Mouse (Mus musculus) forebrain, embryonic 12.5 days (tissue): ENCODE results near the gene Poc5. TPM values are rescaled to one million over a fixed set of nuclear protein-coding genes. Genes with fewer than 3 reads are reported as not detected.

ENCODE experiments used
- ATAC-seq: fragments of 200-750 bp; cut with Nextera tagmentation; 2 replicates; pipeline ENCODE4 v1.8.0; 2017; ENCODE audit warnings: moderate TSS enrichment; ENCODE audit not compliant: low FRiP score
- H3K27ac ChIP-seq: fragments of 300-500 bp; sonication (generic); 2 replicates; pipeline ENCODE4 v1.5.1; 2016; ENCODE audit warnings: mild to moderate bottlenecking
- H3K27me3 ChIP-seq: fragments of 300-500 bp; sonication (generic); 2 replicates; pipeline ENCODE4 v1.6.1; 2016; ENCODE audit warnings: mild to moderate bottlenecking
- H3K36me3 ChIP-seq: fragments of 300-500 bp; sonication (generic); replicated peaks from 2 replicates; pipeline ENCODE4 v1.6.1; 2016; ENCODE audit warnings: mild to moderate bottlenecking
- H3K4me1 ChIP-seq: fragments of 300-500 bp; sonication (generic); 2 replicates; pipeline ENCODE4 v1.6.1; 2016
- H3K4me2 ChIP-seq: fragments of 300-500 bp; sonication (generic); 2 replicates; pipeline ENCODE4 v1.6.1; 2016; ENCODE audit warnings: mild to moderate bottlenecking, moderate library complexity
- H3K4me3 ChIP-seq: fragments of 300-500 bp; sonication (generic); replicated peaks from 2 replicates; pipeline ENCODE4 v1.5.1; 2016; ENCODE audit warnings: mild to moderate bottlenecking
- H3K9ac ChIP-seq: fragments of 300-500 bp; sonication (generic); 2 replicates; pipeline ENCODE4 v1.6.1; 2016; ENCODE audit warnings: mild to moderate bottlenecking
- H3K9me3 ChIP-seq: fragments of 300-500 bp; sonication (generic); 2 replicates; pipeline ENCODE4 v1.6.1; 2016
- WGBS: fragments of 180-500 bp; shearing (Covaris S2); methylation state at CpG from one replicate; pipeline ENCODE4 v1.1.7; 2016; 5-methylcytosine and 5-hydroxymethylcytosine counted together
- polyA plus RNA-seq: library from polyadenylated mRNA; unstranded; fragments of >200 nt; fragmentation: Nextera tagmentation; extraction: Ambion mirVana; gene quantifications from 2 replicates; pipeline ENCODE4 v1.2.1, GENCODE M21; 2016

Gene Poc5
- 30.6 and 32.9 TPM in 2 replicates for polyA plus RNA-seq

GRCm38 (mm10) chr13:96388042-96388888 is at the start of gene Poc5:
Gene Poc5 (plus strand): TSS chr13:96388294.
- peak; percentile 99 for ATAC-seq
- H3K36me3 ChIP-seq: peaks cover 30% of the 10 kb centered on the region
- H3K4me3 ChIP-seq: peak within 1 kb of the TSS; percentile 76
- peak within 1 kb of the TSS; percentile 79 for H3K27ac ChIP-seq
- peak within 1 kb of the TSS; percentile 73 for H3K9ac ChIP-seq
- H3K4me1 ChIP-seq: peaks cover 11% of the 10 kb centered on the region
- H3K4me2 ChIP-seq: peak within 1 kb of the TSS; percentile 79
- no peaks in the 10 kb centered on the region for H3K9me3 ChIP-seq
- WGBS: under 1% methylated on average over 44 of the region's 44 CpGs
- H3K27me3 ChIP-seq: 0 out of 2 replicates have a peak, but pooled peaks cover 3% of the 10 kb centered on the region

GRCm38 (mm10) chr13:96341461-96341860 is 46.6 kb upstream of the Poc5 start:
- Histone ChIP-seq H3K4me3 (no peak overlapping the region), H3K4me1 (no peaks in the 10 kb centered on the region), H3K27me3 (no peaks in the 10 kb centered on the region), H3K9me3 (no peaks in the 10 kb centered on the region), H3K4me2 (no peak overlapping the region), H3K9ac (no peak overlapping the region), H3K36me3 (no peaks in the 10 kb centered on the region), H3K27ac (no peak overlapping the region)
- no peak for ATAC-seq
- WGBS: 76% methylated on average over 3 of the region's 3 CpGs

GRCm38 (mm10) chr13:96344778-96345177 is 43.3 kb upstream of the Poc5 start:
- H3K4me3 ChIP-seq: no peak overlapping the region
- no peak overlapping the region for H3K9ac ChIP-seq
- H3K27me3 ChIP-seq: no peaks in the 10 kb centered on the region
- 89% methylated on average over 6 of the region's 6 CpGs for WGBS
- no peak for ATAC-seq
- no peaks in the 10 kb centered on the region for H3K4me1 ChIP-seq
- no peak overlapping the region for H3K4me2 ChIP-seq
- no peak overlapping the region for H3K27ac ChIP-seq
- no peaks in the 10 kb centered on the region for H3K9me3 ChIP-seq
- H3K36me3 ChIP-seq: no peaks in the 10 kb centered on the region

GRCm38 (mm10) chr13:96346581-96346980 is 41.5 kb upstream of the Poc5 start:
- Histone ChIP-seq H3K27me3 (no peaks in the 10 kb centered on the region), H3K9me3 (no peaks in the 10 kb centered on the region), H3K4me3 (no peak overlapping the region), H3K27ac (no peak overlapping the region), H3K36me3 (no peaks in the 10 kb centered on the region), H3K4me2 (no peak overlapping the region), H3K4me1 (no peaks in the 10 kb centered on the region), H3K9ac (no peak overlapping the region)
- ATAC-seq: no peak
- WGBS: 44% methylated on average over 3 of the region's 3 CpGs

GRCm38 (mm10) chr13:96350207-96350606 is 37.9 kb upstream of the Poc5 start:
- no peak overlapping the region for H3K4me3 ChIP-seq
- H3K27ac ChIP-seq: no peak overlapping the region
- no peaks in the 10 kb centered on the region for H3K9me3 ChIP-seq
- no peak for ATAC-seq
- H3K4me1 ChIP-seq: no peaks in the 10 kb centered on the region
- WGBS: 83% methylated on average over 6 of the region's 6 CpGs
- no peaks in the 10 kb centered on the region for H3K36me3 ChIP-seq
- no peak overlapping the region for H3K4me2 ChIP-seq
- no peak overlapping the region for H3K9ac ChIP-seq
- H3K27me3 ChIP-seq: no peaks in the 10 kb centered on the region

- no peak overlapping the region for H3K4me3 ChIP-seq
- no peak for ATAC-seq
- no peaks in the 10 kb centered on the region for H3K27me3 ChIP-seq
- no peaks in the 10 kb centered on the region for H3K4me1 ChIP-seq
- H3K4me2 ChIP-seq: no peak overlapping the region
- no peaks in the 10 kb centered on the region for H3K9me3 ChIP-seq
- H3K36me3 ChIP-seq: no peaks in the 10 kb centered on the region
- no peak overlapping the region for H3K27ac ChIP-seq
- no peak overlapping the region for H3K9ac ChIP-seq
- 86% methylated on average over 12 of the region's 12 CpGs for WGBS
Measured at GRCm38 (mm10) chr13:96351264-96351663, 36.8 kb upstream of the Poc5 start.

GRCm38 (mm10) chr13:96375519-96375918 is 12.6 kb upstream of the Poc5 start:
- H3K27me3 ChIP-seq: no peaks in the 10 kb centered on the region
- no peak overlapping the region for H3K4me2 ChIP-seq
- H3K27ac ChIP-seq: no peak overlapping the region
- H3K4me3 ChIP-seq: no peak overlapping the region
- H3K36me3 ChIP-seq: no peaks in the 10 kb centered on the region
- 7% methylated on average over 2 of the region's 2 CpGs for WGBS
- no peak for ATAC-seq
- no peaks in the 10 kb centered on the region for H3K9me3 ChIP-seq
- H3K4me1 ChIP-seq: no peaks in the 10 kb centered on the region
- no peak overlapping the region for H3K9ac ChIP-seq

GRCm38 (mm10) chr13:96376871-96377270 is 11.2 kb upstream of the Poc5 start:
- Histone ChIP-seq H3K4me2 (no peak overlapping the region), H3K4me3 (no peak overlapping the region), H3K4me1 (no peaks in the 10 kb centered on the region), H3K27ac (no peak overlapping the region), H3K9ac (no peak overlapping the region), H3K9me3 (no peaks in the 10 kb centered on the region), H3K27me3 (no peaks in the 10 kb centered on the region), H3K36me3 (no peaks in the 10 kb centered on the region)
- WGBS: 94% methylated on average over 18 of the region's 18 CpGs
- no peak for ATAC-seq

GRCm38 (mm10) chr13:96377883-96378282 is 10.2 kb upstream of the Poc5 start:
- no peaks in the 10 kb centered on the region for H3K4me1 ChIP-seq

GRCm38 (mm10) chr13:96389301-96389700 is 1.2 kb downstream of the Poc5 start:
- Histone ChIP-seq H3K9me3 (no peaks in the 10 kb centered on the region), H3K4me2 (peak overlapping the region; percentile 79), H3K27ac (no peak overlapping the region), H3K9ac (peak overlapping the region; percentile 73), H3K4me3 (peak overlapping the region; percentile 76), H3K27me3 (no peaks in the 10 kb centered on the region), H3K36me3 (peaks cover 39% of the 10 kb centered on the region), H3K4me1 (peaks cover 11% of the 10 kb centered on the region)
- WGBS: 18% methylated on average over 2 of the region's 2 CpGs
- no peak for ATAC-seq

More at GRCm38 (mm10) chr13:96377883-96378282, 10.2 kb upstream of the Poc5 start:
- no peak for ATAC-seq
- no peaks in the 10 kb centered on the region for H3K9me3 ChIP-seq
- H3K4me3 ChIP-seq: no peak overlapping the region
- no peaks in the 10 kb centered on the region for H3K27me3 ChIP-seq
- no peaks in the 10 kb centered on the region for H3K36me3 ChIP-seq
- H3K4me2 ChIP-seq: no peak overlapping the region
- 88% methylated on average over 4 of the region's 4 CpGs for WGBS
- H3K27ac ChIP-seq: no peak overlapping the region
- no peak overlapping the region for H3K9ac ChIP-seq

GRCm38 (mm10) chr13:96401251-96401650 is 13.2 kb downstream of the Poc5 start:
- Histone ChIP-seq H3K36me3 (peaks cover 88% of the 10 kb centered on the region), H3K9me3 (no peaks in the 10 kb centered on the region)

GRCm38 (mm10) chr13:96405518-96405917 is 17.4 kb downstream of the Poc5 start:
- WGBS: 96% methylated on average over 2 of the region's 2 CpGs
- H3K27me3 ChIP-seq: no peaks in the 10 kb centered on the region
- H3K36me3 ChIP-seq: peaks cover 67% of the 10 kb centered on the region
- no peak for ATAC-seq
- H3K27ac ChIP-seq: no peak overlapping the region
- no peaks in the 10 kb centered on the region for H3K4me1 ChIP-seq
- no peak overlapping the region for H3K4me2 ChIP-seq
- no peak overlapping the region for H3K4me3 ChIP-seq
- H3K9me3 ChIP-seq: no peaks in the 10 kb centered on the region
- no peak overlapping the region for H3K9ac ChIP-seq

More at GRCm38 (mm10) chr13:96401251-96401650, 13.2 kb downstream of the Poc5 start:
- ATAC-seq: no peak
- 95% methylated on average over 5 of the region's 5 CpGs for WGBS
- no peaks in the 10 kb centered on the region for H3K4me1 ChIP-seq
- H3K4me3 ChIP-seq: no peak overlapping the region
- H3K27me3 ChIP-seq: no peaks in the 10 kb centered on the region
- H3K27ac ChIP-seq: no peak overlapping the region
- no peak overlapping the region for H3K4me2 ChIP-seq
- H3K9ac ChIP-seq: no peak overlapping the region

GRCm38 (mm10) chr13:96407040-96407439 is 18.9 kb downstream of the Poc5 start:
- Histone ChIP-seq H3K9ac (no peak overlapping the region), H3K4me1 (no peaks in the 10 kb centered on the region), H3K9me3 (no peaks in the 10 kb centered on the region), H3K4me2 (no peak overlapping the region), H3K27me3 (no peaks in the 10 kb centered on the region), H3K4me3 (no peak overlapping the region), H3K27ac (no peak overlapping the region), H3K36me3 (peaks cover 69% of the 10 kb centered on the region)
- ATAC-seq: no peak
- 60% methylated on average over 4 of the region's 4 CpGs for WGBS
